Comparison of ENCODE assay signal across 37 mouse cellular contexts in genomic region chr9:119759457-119759856, GRCm38 (mm10). TPM values are rescaled to one million over a fixed set of nuclear protein-coding genes. Genes with fewer than 3 reads are reported as not detected.
DNase-seq lines count a peak whose midpoint lies in the region; ATAC-seq and TF ChIP-seq lines count a peak whose summit lies in the region.
"Had no signal": no experiment of that assay in that cellular context is flagged by ENCODE, and none has a peak within 500 bp of the region (broad histone marks: within the 10 kb centered on the region; RNA-seq: fewer than 3 reads in every experiment).

No protein-coding gene starts in this region.

- POLR2A ChIA-PET in Patski (lab: Charles Lee): no interaction called here

- H3K27me3 ChIP-seq in ES-Bruce4 (ENCODE audit: control insufficient read depth, insufficient read depth, low read length, poor library complexity, severe bottlenecking) (no peaks in the 10 kb centered on the region), Patski (peaks cover 4% of the 10 kb centered on the region)
- H3K27me3 ChIP-seq: embryonic facial prominence, embryonic 12.5 days; heart, embryonic 15.5 days; hindbrain, embryonic 12.5 days; liver, embryonic 15.5 days; megakaryocyte, embryonic 14.5 days; midbrain, embryonic 12.5 days; neural tube, embryonic 12.5 days had no signal

- TF ChIP-seq EP300 in ES-Bruce4 (IDR thresholded peaks at IDR 0.05; ENCODE audit: insufficient read depth, low read depth, low read length): no peak

- in situ Hi-C loops in Patski (cut with MboI; ENCODE audit: low pct_unique_long_range_greater_than_20kb): no loop called here

- no peak for TF ChIP-seq POLR2A in ES-Bruce4 (IDR thresholded peaks at IDR 0.05; ENCODE audit: insufficient read depth, low read length)

- H3K9me3 ChIP-seq in ES-Bruce4 (replicated peaks; ENCODE audit: control insufficient read depth, insufficient read depth, low read length, poor library complexity, severe bottlenecking): no peaks in the 10 kb centered on the region; the same call in 1 of the 2 replicates
- H3K9me3 ChIP-seq: heart, embryonic 10.5 days; liver, embryonic 15.5 days had no signal

- no peak for ATAC-seq in Patski
- ATAC-seq: forebrain, embryonic 14.5 days; inflammation-experienced regulatory T-cells, adult 6 months; lung, postnatal 0 days had no signal

- no peaks in the 10 kb centered on the region for H3K36me3 ChIP-seq in ES-Bruce4 (ENCODE audit: control insufficient read depth, insufficient read depth, low read length, poor library complexity, severe bottlenecking)
- H3K36me3 ChIP-seq: embryonic facial prominence, embryonic 12.5 days; heart, embryonic 10.5 days; heart, embryonic 15.5 days; hindbrain, embryonic 12.5 days; liver, embryonic 15.5 days; midbrain, embryonic 12.5 days; neural tube, embryonic 12.5 days had no signal

- H3K9ac ChIP-seq in ES-Bruce4 (ENCODE audit: low read depth, poor library complexity, severe bottlenecking): no peak overlapping the region
- H3K9ac ChIP-seq: embryonic facial prominence, embryonic 12.5 days; heart, embryonic 15.5 days; hindbrain, embryonic 12.5 days; liver, embryonic 15.5 days; midbrain, embryonic 12.5 days; neural tube, embryonic 12.5 days had no signal

- CTCF ChIA-PET in Patski (lab: Charles Lee): interaction anchor here (1.0 kb wide), 1 partner anchor 112 kb away, joined by 3 read pairs; no protein-coding TSS in a partner anchor

- H3K27ac ChIP-seq in layer of hippocampus, adult 2 months: no peak overlapping the region
- no peak overlapping the region for H3K27ac ChIP-seq in ES-Bruce4 (ENCODE audit: insufficient read depth, low read length)
- H3K27ac ChIP-seq: embryonic facial prominence, embryonic 12.5 days; heart, embryonic 10.5 days; heart, embryonic 15.5 days; hindbrain, embryonic 12.5 days; kidney, postnatal 0 days; liver, embryonic 15.5 days; midbrain, embryonic 12.5 days; neural tube, embryonic 12.5 days; stomach, postnatal 0 days had no signal

- H3K4me3 ChIP-seq in layer of hippocampus, adult 2 months: no peak overlapping the region
- H3K4me3 ChIP-seq in ES-Bruce4 (ENCODE audit: low read depth, low read length): no peak overlapping the region
- H3K4me3 ChIP-seq: embryonic facial prominence, embryonic 12.5 days; heart, embryonic 10.5 days; heart, embryonic 15.5 days; hindbrain, embryonic 12.5 days; liver, embryonic 15.5 days; megakaryocyte, embryonic 14.5 days; midbrain, embryonic 12.5 days; myocyte; neural tube, embryonic 12.5 days had no signal

- peak; percentile 32 for TF ChIP-seq CTCF in layer of hippocampus, adult 2 months (conservative IDR thresholded peaks at IDR 0.05)
- peak; percentile 8 for TF ChIP-seq CTCF in ES-Bruce4 (IDR thresholded peaks at IDR 0.05; ENCODE audit: low read depth, low read length)
- peak; percentile 48 for TF ChIP-seq CTCF in Patski (IDR thresholded peaks at IDR 0.05)

- no peak for DNase-seq in layer of hippocampus, adult 2 months (ENCODE audit: low spot score in 2 of 2)
- DNase-seq in layer of hippocampus, adult 18-20 months (ENCODE audit: low spot score in 2 of 2): no peak
- DNase-seq in Patski (ENCODE audit: low read depth, low spot score): no peak
- no peak for DNase-seq in kidney, adult 8-10 months
- DNase-seq in kidney, adult 18-20 months: no peak
- DNase-seq: adrenal gland, postnatal 10 days; B cell, adult 2 months; cerebellum, adult 11 months; cerebellum, adult 9-10 months; cerebellum, postnatal 36 days; heart, postnatal 36 days; kidney, adult 11 months; kidney, postnatal 4 days; layer of hippocampus, adult 9-11 months; liver; lung, postnatal 4 days; right cerebral cortex, adult 18-20 months; thymus, adult 2 months; thymus, postnatal 36 days had no signal

- H3K4me1 ChIP-seq in ES-Bruce4 (ENCODE audit: control insufficient read depth, insufficient read depth, low read length): no peaks in the 10 kb centered on the region
- H3K4me1 ChIP-seq: embryonic facial prominence, embryonic 12.5 days; heart, embryonic 10.5 days; heart, embryonic 15.5 days; hindbrain, embryonic 12.5 days; liver, embryonic 15.5 days; megakaryocyte, embryonic 14.5 days; midbrain, embryonic 12.5 days; neural tube, embryonic 12.5 days had no signal

RNA-seq across cellular contexts. Expression of gene Scn10a, which starts 40.3 kb away (rescaled TPM):
- total RNA-seq in layer of hippocampus, adult 2 months (2021): not detected
- not detected for total RNA-seq in layer of hippocampus, adult 18-20 months (2021)
- not detected in 2 replicates for polyA plus RNA-seq in ES-Bruce4 (2011; ENCODE audit: insufficient read depth, insufficient read length, low read depth, missing spikeins)
- 0.08 TPM for polyA plus RNA-seq in Patski (2021)
- total RNA-seq: adrenal gland, postnatal 10 days; gastrocnemius, adult 8-10 months; midbrain, postnatal 0 days had no signal
- polyA plus RNA-seq: inflammation-experienced regulatory T-cells, adult 6 months; kidney, postnatal 0 days; midbrain, embryonic 12.5 days; midbrain, postnatal 0 days; spleen, adult 2 months; stomach, postnatal 0 days had no signal
